46 mouse cellular contexts compared by ENCODE assay signal in genomic region chrX:114903391-114903790, GRCm38 (mm10). TPM values are rescaled to one million over a fixed set of nuclear protein-coding genes. Genes with fewer than 3 reads are reported as not detected.
"Had no signal": no experiment of that assay in that cellular context is flagged by ENCODE, and none has a peak within 500 bp of the region (broad histone marks: within the 10 kb centered on the region; RNA-seq: fewer than 3 reads in every experiment).

No protein-coding gene starts in this region.

- H3K27me3 ChIP-seq: limb, embryonic 12.5 days; limb, embryonic 13.5 days; limb, embryonic 15.5 days; liver, embryonic 12.5 days; liver, embryonic 13.5 days; liver, embryonic 15.5 days; lung, embryonic 15.5 days; megakaryocyte, embryonic 14.5 days; midbrain, embryonic 12.5 days; midbrain, embryonic 13.5 days; midbrain, embryonic 15.5 days had no signal

- ATAC-seq: liver, embryonic 12.5 days; liver, postnatal 0 days; lung, postnatal 0 days; midbrain, embryonic 13.5 days; midbrain, embryonic 15.5 days; midbrain, embryonic 16.5 days had no signal

- H3K36me3 ChIP-seq: limb, embryonic 10.5 days; limb, embryonic 12.5 days; limb, embryonic 13.5 days; limb, embryonic 15.5 days; liver, embryonic 12.5 days; liver, embryonic 13.5 days; liver, embryonic 15.5 days; lung, embryonic 15.5 days; midbrain, embryonic 10.5 days; midbrain, embryonic 12.5 days; midbrain, embryonic 13.5 days; midbrain, embryonic 15.5 days had no signal

- H3K9me3 ChIP-seq: limb, embryonic 10.5 days; limb, embryonic 12.5 days; limb, embryonic 13.5 days; limb, embryonic 15.5 days; liver, embryonic 12.5 days; liver, embryonic 13.5 days; liver, embryonic 15.5 days; lung, embryonic 15.5 days; megakaryocyte, embryonic 14.5 days; midbrain, embryonic 10.5 days; midbrain, embryonic 12.5 days; midbrain, embryonic 13.5 days; midbrain, embryonic 15.5 days had no signal

- H3K9ac ChIP-seq: limb, embryonic 12.5 days; limb, embryonic 13.5 days; limb, embryonic 15.5 days; liver, embryonic 12.5 days; liver, embryonic 13.5 days; liver, embryonic 14.5 days; liver, embryonic 15.5 days; liver, postnatal 0 days; lung, embryonic 14.5 days; lung, embryonic 15.5 days; midbrain, embryonic 12.5 days; midbrain, embryonic 13.5 days; midbrain, embryonic 15.5 days had no signal

- H3K4me2 ChIP-seq: limb, embryonic 12.5 days; limb, embryonic 13.5 days; limb, embryonic 15.5 days; liver, embryonic 11.5 days; liver, embryonic 12.5 days; liver, embryonic 13.5 days; liver, embryonic 15.5 days; lung, embryonic 14.5 days; lung, embryonic 15.5 days; midbrain, embryonic 11.5 days; midbrain, embryonic 12.5 days; midbrain, embryonic 13.5 days; midbrain, embryonic 15.5 days had no signal

- DNase-seq: left cerebral cortex, postnatal 4 days; liver; liver, embryonic 13.5 days; liver, postnatal 0 days; lung, adult 18-20 months; lung, adult 2 months; lung, embryonic 14.5 days; lung, postnatal 10 days; lung, postnatal 14 days; lung, postnatal 36 days; lung, postnatal 4 days; midbrain, embryonic 14.5 days had no signal

- H3K4me3 ChIP-seq: limb, embryonic 10.5 days; limb, embryonic 12.5 days; limb, embryonic 13.5 days; limb, embryonic 15.5 days; liver, embryonic 12.5 days; liver, embryonic 13.5 days; liver, embryonic 15.5 days; lung, embryonic 15.5 days; megakaryocyte, embryonic 14.5 days; midbrain, embryonic 10.5 days; midbrain, embryonic 12.5 days; midbrain, embryonic 13.5 days; midbrain, embryonic 15.5 days; myocyte had no signal

- H3K27ac ChIP-seq: limb, embryonic 10.5 days; limb, embryonic 12.5 days; limb, embryonic 13.5 days; limb, embryonic 15.5 days; liver, embryonic 12.5 days; liver, embryonic 13.5 days; liver, embryonic 14.5 days; liver, embryonic 15.5 days; lung, embryonic 15.5 days; macrophage; midbrain, embryonic 10.5 days; midbrain, embryonic 12.5 days; midbrain, embryonic 13.5 days; midbrain, embryonic 15.5 days had no signal

- H3K4me1 ChIP-seq: limb, embryonic 10.5 days; limb, embryonic 12.5 days; limb, embryonic 13.5 days; limb, embryonic 15.5 days; liver, embryonic 12.5 days; liver, embryonic 13.5 days; liver, embryonic 15.5 days; lung, embryonic 15.5 days; megakaryocyte, embryonic 14.5 days; midbrain, embryonic 10.5 days; midbrain, embryonic 12.5 days; midbrain, embryonic 13.5 days; midbrain, embryonic 15.5 days had no signal

RNA-seq across cellular contexts. Expression of gene Ube2dnl1, which starts 1.4 kb away (rescaled TPM):
- total RNA-seq: left cerebral cortex, postnatal 10 days; left cerebral cortex, postnatal 14 days; left cerebral cortex, postnatal 25 days; left cerebral cortex, postnatal 36 days; left cerebral cortex, postnatal 4 days; liver, adult 2 months; megakaryocyte progenitor cell, adult 5-6 weeks; megakaryocyte, adult 5-6 weeks; megakaryocyte-erythroid progenitor cell, adult 5-6 weeks; midbrain, postnatal 0 days; monocyte, adult 5-6 weeks had no signal
- polyA plus RNA-seq: limb, embryonic 10.5 days; limb, embryonic 11.5 days; limb, embryonic 12.5 days; limb, embryonic 13.5 days; limb, embryonic 14.5 days; limb, embryonic 15.5 days; liver, adult 2 months; liver, embryonic 11.5 days; liver, embryonic 12.5 days; liver, embryonic 13.5 days; liver, embryonic 14.5 days; liver, embryonic 15.5 days; liver, embryonic 16.5 days; liver, postnatal 0 days; lung, adult 2 months; lung, embryonic 14.5 days; lung, embryonic 15.5 days; lung, embryonic 16.5 days; lung, postnatal 0 days; macrophage; midbrain, embryonic 10.5 days; midbrain, embryonic 11.5 days; midbrain, embryonic 12.5 days; midbrain, embryonic 13.5 days; midbrain, embryonic 14.5 days; midbrain, embryonic 15.5 days; midbrain, embryonic 16.5 days; midbrain, postnatal 0 days; myocyte; neural tube, embryonic 11.5 days had no signal

RNA-seq across cellular contexts. Expression of gene Ube2dnl2, which starts 4.0 kb away (rescaled TPM):
- total RNA-seq: left cerebral cortex, postnatal 10 days; left cerebral cortex, postnatal 14 days; left cerebral cortex, postnatal 25 days; left cerebral cortex, postnatal 36 days; left cerebral cortex, postnatal 4 days; liver, adult 2 months; megakaryocyte progenitor cell, adult 5-6 weeks; megakaryocyte, adult 5-6 weeks; megakaryocyte-erythroid progenitor cell, adult 5-6 weeks; midbrain, postnatal 0 days; monocyte, adult 5-6 weeks had no signal
- polyA plus RNA-seq: limb, embryonic 10.5 days; limb, embryonic 11.5 days; limb, embryonic 12.5 days; limb, embryonic 13.5 days; limb, embryonic 14.5 days; limb, embryonic 15.5 days; liver, adult 2 months; liver, embryonic 11.5 days; liver, embryonic 12.5 days; liver, embryonic 13.5 days; liver, embryonic 14.5 days; liver, embryonic 15.5 days; liver, embryonic 16.5 days; liver, postnatal 0 days; lung, adult 2 months; lung, embryonic 14.5 days; lung, embryonic 15.5 days; lung, embryonic 16.5 days; lung, postnatal 0 days; macrophage; midbrain, embryonic 10.5 days; midbrain, embryonic 11.5 days; midbrain, embryonic 12.5 days; midbrain, embryonic 13.5 days; midbrain, embryonic 14.5 days; midbrain, embryonic 15.5 days; midbrain, embryonic 16.5 days; midbrain, postnatal 0 days; myocyte; neural tube, embryonic 11.5 days had no signal
